Mouse (Mus musculus): ENCODE results near the gene Zfp579. TPM values are rescaled to one million over a fixed set of nuclear protein-coding genes. Genes with fewer than 3 reads are reported as not detected.
"Not testable (repeated sequence)": the region's sequence is repeated elsewhere in the genome, so short reads cannot be mapped to it uniquely, and the experiment has no call there.

Zfp579 gene
- polyA plus RNA-seq, 1 experiment from 2014 or later, result 61.4 TPM

GRCm38 (mm10) chr7:5029946-5030345 is 34.0 kb upstream of the Zfp579 start:
- H3K4me1 ChIP-seq, result no peaks in the 10 kb centered on the region
- H3K4me2 ChIP-seq (replicated peaks), result no peak overlapping the region
- peaks cover 85% of the 10 kb centered on the region for H3K36me3 ChIP-seq
- no peak for ATAC-seq (ENCODE audit: low FRiP score)
- H3K9ac ChIP-seq, result no peak overlapping the region
- 91% methylated on average over 21 of the region's 21 CpGs for WGBS
- H3K4me3 ChIP-seq, result no peak overlapping the region
- H3K9me3 ChIP-seq (replicated peaks), result peaks cover 35% of the 10 kb centered on the region
- H3K27me3 ChIP-seq, result no peaks in the 10 kb centered on the region
- H3K27ac ChIP-seq, result no peak overlapping the region

GRCm38 (mm10) chr7:5029543-5029942 is 33.6 kb upstream of the Zfp579 start:
- ATAC-seq (ENCODE audit: low FRiP score), result no peak
- 93% methylated on average over 22 of the region's 22 CpGs for WGBS
- H3K4me3 ChIP-seq, result no peak overlapping the region

DNA sequence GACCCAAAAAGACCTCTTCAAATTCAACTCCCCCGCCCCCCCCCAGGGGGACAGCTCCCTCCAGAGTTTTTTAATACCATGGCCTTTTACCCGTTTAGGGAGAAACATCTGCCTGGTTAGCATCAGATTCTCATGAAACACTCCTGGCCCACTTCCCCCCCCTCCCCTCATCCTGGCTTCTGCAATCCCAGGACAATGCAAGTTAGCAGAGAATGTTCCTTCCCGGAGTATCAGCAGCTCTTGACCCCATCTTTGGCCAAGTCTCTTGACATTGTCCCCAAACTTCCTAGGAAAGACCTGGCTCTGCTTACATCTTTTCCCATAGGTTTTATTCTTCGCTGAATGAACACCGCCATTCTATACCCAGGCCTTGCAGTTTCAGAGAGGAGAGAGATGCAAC is 25.2 kb upstream of the Zfp579 start:
- ATAC-seq (ENCODE audit: low FRiP score), result no peak
- Histone ChIP-seq H3K27ac (peak overlapping the region; percentile 92; the same call in 1 of the 2 replicates), H3K4me2 (replicated peaks) (peak overlapping the region; percentile 84), H3K27me3 (no peaks in the 10 kb centered on the region), H3K9ac (peak overlapping the region; percentile 93), H3K36me3 (peaks cover 44% of the 10 kb centered on the region), H3K9me3 (replicated peaks) (no peaks in the 10 kb centered on the region), H3K4me3 (peak overlapping the region; percentile 75), H3K4me1 (peaks cover 10% of the 10 kb centered on the region)
- WGBS, result 59% methylated on average over 5 of the region's 5 CpGs

More at GRCm38 (mm10) chr7:5029543-5029942, 33.6 kb upstream of the Zfp579 start:
- Histone ChIP-seq H3K9ac (no peak overlapping the region), H3K27ac (no peak overlapping the region), H3K27me3 (no peaks in the 10 kb centered on the region), H3K36me3 (peaks cover 85% of the 10 kb centered on the region), H3K9me3 (replicated peaks) (peaks cover 35% of the 10 kb centered on the region), H3K4me1 (no peaks in the 10 kb centered on the region), H3K4me2 (replicated peaks) (no peak overlapping the region)

- peak; percentile 61; the same call in 1 of the 2 replicates for ATAC-seq (ENCODE audit: low FRiP score)
- Histone ChIP-seq H3K27ac (peak overlapping the region; percentile 92), H3K9ac (peak overlapping the region; percentile 93), H3K4me2 (replicated peaks) (peak overlapping the region; percentile 84), H3K36me3 (peaks cover 38% of the 10 kb centered on the region), H3K4me3 (peak overlapping the region; percentile 75), H3K27me3 (no peaks in the 10 kb centered on the region), H3K4me1 (peaks cover 15% of the 10 kb centered on the region), H3K9me3 (replicated peaks) (no peaks in the 10 kb centered on the region)
- under 1% methylated on average over 10 of the region's 15 CpGs for WGBS
Measured at GRCm38 (mm10) chr7:5020685-5021084, 24.7 kb upstream of the Zfp579 start.

DNA sequence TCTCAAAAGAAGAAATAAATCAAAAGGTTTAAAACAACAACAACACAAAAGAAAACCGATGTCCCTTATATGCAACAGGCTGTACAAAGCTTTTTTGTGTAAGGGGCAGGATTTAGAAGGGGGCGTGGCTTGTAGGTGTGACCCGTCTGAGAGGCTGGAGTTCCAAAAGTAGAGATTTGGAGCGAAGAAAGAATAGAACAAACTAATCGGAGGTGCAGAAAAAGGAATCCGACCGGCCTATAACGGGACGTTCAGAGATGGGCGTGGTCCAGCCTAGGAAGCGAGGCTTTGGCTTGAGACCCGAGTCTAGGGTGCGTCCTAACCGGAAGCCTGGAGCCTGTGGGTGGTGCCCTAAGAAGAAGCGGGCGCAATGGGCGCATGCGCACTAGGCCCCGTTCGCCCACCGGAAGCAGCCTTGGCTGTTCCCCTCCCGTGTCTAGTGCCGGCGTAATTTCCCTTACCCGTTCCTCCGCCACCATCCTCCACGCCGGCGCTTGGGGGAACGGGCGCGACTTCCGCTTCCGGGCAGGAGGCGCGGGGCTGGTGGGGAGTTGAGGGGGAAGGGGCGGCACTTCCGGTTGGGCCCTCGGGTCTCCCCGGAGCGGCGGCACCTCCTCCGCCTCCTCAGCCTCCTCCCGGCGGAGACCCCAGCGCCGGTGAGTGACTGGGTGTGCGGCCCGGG is 24.2 kb upstream of the Zfp579 start, which contains the start of the genes Zfp865 and Ccdc106:
Gene Zfp865 (plus strand): TSS at position 377 of the 682 bp plus-strand sequence.
Gene Ccdc106 (plus strand): TSS at position 554 of the 682 bp plus-strand sequence.
- under 1% methylated on average over 43 of the region's 49 CpGs for WGBS
- Histone ChIP-seq H3K4me1 (peaks cover 15% of the 10 kb centered on the region), H3K4me3 (peak within 1 kb of the TSS; percentile 75), H3K4me2 (replicated peaks) (peak within 1 kb of the TSS; percentile 84), H3K9me3 (replicated peaks) (no peaks in the 10 kb centered on the region), H3K36me3 (peaks cover 37% of the 10 kb centered on the region), H3K27me3 (no peaks in the 10 kb centered on the region), H3K9ac (peak within 1 kb of the TSS; percentile 93), H3K27ac (peak within 1 kb of the TSS; percentile 92)
- ATAC-seq (ENCODE audit: low FRiP score), result peak; percentile 94

DNA sequence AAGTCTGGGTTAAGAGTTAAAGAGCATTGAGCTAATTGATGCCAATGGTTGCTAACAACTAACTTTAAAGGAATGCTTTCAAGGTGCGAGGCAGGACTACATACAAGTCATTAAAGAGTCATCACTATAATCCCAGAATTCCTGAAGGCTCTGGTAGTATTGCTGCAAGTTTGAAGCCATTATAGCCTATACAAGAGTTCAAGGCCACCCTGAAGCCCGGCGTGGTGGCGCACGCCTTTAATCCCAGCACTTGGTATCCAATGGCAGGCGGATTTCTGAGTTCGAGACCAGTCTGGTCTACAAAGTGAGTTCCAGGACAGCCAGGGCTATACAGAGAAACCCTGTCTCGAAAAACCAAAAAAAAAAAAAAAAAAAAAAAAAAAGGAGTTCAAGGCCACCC is 23.6 kb upstream of the Zfp579 start:
- Histone ChIP-seq H3K4me2 (replicated peaks) (peak overlapping the region; percentile 84), H3K4me3 (peak overlapping the region; percentile 75), H3K4me1 (peaks cover 15% of the 10 kb centered on the region), H3K36me3 (peaks cover 34% of the 10 kb centered on the region), H3K27ac (peak overlapping the region; percentile 92; the same call in 1 of the 2 replicates)
- H3K9me3 ChIP-seq (replicated peaks); H3K27me3 ChIP-seq; ATAC-seq (ENCODE audit: low FRiP score); H3K9ac ChIP-seq: not testable (repeated sequence)
- WGBS, result 30% methylated on average over 8 of the region's 8 CpGs

- Histone ChIP-seq H3K27me3 (no peaks in the 10 kb centered on the region), H3K9ac (no peak overlapping the region), H3K9me3 (replicated peaks) (no peaks in the 10 kb centered on the region), H3K4me2 (replicated peaks) (no peak overlapping the region), H3K4me1 (peaks cover 20% of the 10 kb centered on the region), H3K4me3 (no peak overlapping the region), H3K27ac (no peak overlapping the region), H3K36me3 (peaks cover 18% of the 10 kb centered on the region; the same call in 1 of the 2 replicates)
- ATAC-seq (ENCODE audit: low FRiP score), result no peak
- WGBS, result 97% methylated on average over 21 of the region's 21 CpGs
Measured at GRCm38 (mm10) chr7:5017931-5018330, 22.0 kb upstream of the Zfp579 start.

- no peak overlapping the region for H3K4me3 ChIP-seq
- H3K27me3 ChIP-seq, result no peaks in the 10 kb centered on the region
- no peak overlapping the region for H3K27ac ChIP-seq
- H3K36me3 ChIP-seq, result peaks cover 18% of the 10 kb centered on the region
- no peak for ATAC-seq (ENCODE audit: low FRiP score)
- WGBS, result 94% methylated on average over 16 of the region's 16 CpGs
- H3K4me2 ChIP-seq (replicated peaks), result no peak overlapping the region
- peaks cover 20% of the 10 kb centered on the region for H3K4me1 ChIP-seq
- H3K9me3 ChIP-seq (replicated peaks), result no peaks in the 10 kb centered on the region
- H3K9ac ChIP-seq, result no peak overlapping the region
Measured at GRCm38 (mm10) chr7:5017352-5017751, 21.4 kb upstream of the Zfp579 start.

GRCm38 (mm10) chr7:5016920-5017319 is 21.0 kb upstream of the Zfp579 start:
- Histone ChIP-seq H3K9ac (no peak overlapping the region), H3K36me3 (peaks cover 18% of the 10 kb centered on the region), H3K27me3 (no peaks in the 10 kb centered on the region), H3K4me3 (no peak overlapping the region), H3K4me2 (replicated peaks) (no peak overlapping the region), H3K4me1 (peaks cover 20% of the 10 kb centered on the region), H3K9me3 (replicated peaks) (no peaks in the 10 kb centered on the region), H3K27ac (no peak overlapping the region)
- ATAC-seq (ENCODE audit: low FRiP score), result no peak
- 100% methylated on average over 2 of the region's 2 CpGs for WGBS

DNA sequence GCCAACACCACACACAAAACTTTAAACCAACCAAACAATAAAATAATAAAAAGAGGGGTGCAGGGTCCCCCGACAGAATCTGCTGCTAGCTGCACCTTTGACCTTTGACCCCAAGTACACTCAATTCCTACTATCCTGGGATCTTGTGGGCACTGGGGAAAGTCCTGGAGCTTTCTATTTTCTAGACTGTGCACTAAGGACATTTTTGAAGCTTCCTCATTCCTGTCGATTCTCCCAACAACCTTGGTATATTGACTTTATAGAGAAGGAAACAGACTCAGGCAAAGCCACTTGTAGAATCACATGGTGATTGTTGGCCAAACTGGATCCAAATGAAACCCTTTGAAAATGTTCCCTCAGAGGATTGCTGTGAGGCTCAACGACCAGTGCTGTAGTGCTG is 20.1 kb upstream of the Zfp579 start:
- Histone ChIP-seq H3K9me3 (replicated peaks) (no peaks in the 10 kb centered on the region), H3K27me3 (no peaks in the 10 kb centered on the region), H3K9ac (peak overlapping the region; percentile 78; the same call in 1 of the 2 replicates), H3K36me3 (peaks cover 26% of the 10 kb centered on the region), H3K4me1 (peaks cover 14% of the 10 kb centered on the region), H3K27ac (peak overlapping the region; percentile 99), H3K4me2 (replicated peaks) (peak overlapping the region; percentile 57), H3K4me3 (peak overlapping the region; percentile 62)
- WGBS, result 64% methylated on average over 3 of the region's 3 CpGs
- no peak for ATAC-seq (ENCODE audit: low FRiP score)

GRCm38 (mm10) chr7:5015118-5016001 is 19.4 kb upstream of the Zfp579 start, which contains the start of gene Gm44973:
Gene Gm44973 (plus strand): TSS chr7:5015496.
- Histone ChIP-seq H3K9ac (peak within 1 kb of the TSS; percentile 78), H3K4me1 (peaks cover 11% of the 10 kb centered on the region), H3K4me3 (peak within 1 kb of the TSS; percentile 62), H3K4me2 (replicated peaks) (peak within 1 kb of the TSS; percentile 57), H3K9me3 (replicated peaks) (no peaks in the 10 kb centered on the region), H3K27me3 (no peaks in the 10 kb centered on the region), H3K36me3 (peaks cover 33% of the 10 kb centered on the region), H3K27ac (peak within 1 kb of the TSS; percentile 99)
- ATAC-seq (ENCODE audit: low FRiP score), result peak; percentile 82
- under 1% methylated on average over 60 of the region's 76 CpGs for WGBS
